In genomic region chr11:76253145-76253917, GRCm38 (mm10) we compare ENCODE assay signal across 8 mouse cellular contexts. TPM values are rescaled to one million over a fixed set of nuclear protein-coding genes. Genes with fewer than 3 reads are reported as not detected.
DNase-seq lines count a peak whose midpoint lies in the region; ATAC-seq and TF ChIP-seq lines count a peak whose summit lies in the region.

No protein-coding gene starts in this region.

- no peaks in the 10 kb centered on the region for H3K79me2 ChIP-seq in liver, adult 2 months (ENCODE audit: control insufficient read depth, insufficient read depth, low read length)

- H3K4me3 ChIP-seq in embryonic facial prominence, embryonic 15.5 days (replicated peaks) = no peak overlapping the region
- H3K4me3 ChIP-seq in heart, embryonic 12.5 days = no peak overlapping the region
- no peak overlapping the region for H3K4me3 ChIP-seq in kidney, embryonic 16.5 days (ENCODE audit: low read length)
- no peak overlapping the region for H3K4me3 ChIP-seq in liver, adult 2 months (ENCODE audit: insufficient read depth, low read depth, low read length)

- no peaks in the 10 kb centered on the region for H3K27me3 ChIP-seq in embryonic facial prominence, embryonic 15.5 days
- no peaks in the 10 kb centered on the region for H3K27me3 ChIP-seq in heart, embryonic 12.5 days (replicated peaks)
- no peaks in the 10 kb centered on the region for H3K27me3 ChIP-seq in kidney, embryonic 16.5 days (ENCODE audit: insufficient read depth, low read length)
- H3K27me3 ChIP-seq in liver, adult 2 months (ENCODE audit: control insufficient read depth, insufficient read depth, low read length) = no peaks in the 10 kb centered on the region
- no peaks in the 10 kb centered on the region for H3K27me3 ChIP-seq in splenic B cell, adult 2 months (ENCODE audit: control insufficient read depth, insufficient read depth, low read length, poor library complexity, severe bottlenecking)

- peaks cover 43% of the 10 kb centered on the region for H3K36me3 ChIP-seq in embryonic facial prominence, embryonic 15.5 days
- H3K36me3 ChIP-seq in heart, embryonic 12.5 days = peaks cover 49% of the 10 kb centered on the region
- peaks cover 33% of the 10 kb centered on the region for H3K36me3 ChIP-seq in kidney, embryonic 16.5 days (ENCODE audit: insufficient read depth, low read length)
- peaks cover 3% of the 10 kb centered on the region; the same call in 1 of the 2 replicates for H3K36me3 ChIP-seq in liver, adult 2 months (ENCODE audit: control insufficient read depth, insufficient read depth, low read length)
- H3K36me3 ChIP-seq in splenic B cell, adult 2 months (ENCODE audit: control insufficient read depth, insufficient read depth, low read length, poor library complexity, severe bottlenecking) = no peaks in the 10 kb centered on the region; the same call in 1 of the 2 replicates

- no peak overlapping the region for H3K9ac ChIP-seq in embryonic facial prominence, embryonic 15.5 days
- 0 out of 2 replicates have a peak overlapping the region, but pooled peaks have one; percentile 48 for H3K9ac ChIP-seq in heart, embryonic 12.5 days
- no peak overlapping the region for H3K9ac ChIP-seq in kidney, embryonic 16.5 days (replicated peaks; ENCODE audit: low read length)
- no peak overlapping the region for H3K9ac ChIP-seq in liver, adult 2 months (ENCODE audit: low read depth, low read length)

- peaks cover 50% of the 10 kb centered on the region for H3K4me1 ChIP-seq in embryonic facial prominence, embryonic 15.5 days
- 0 out of 2 replicates have a peak, but pooled peaks cover 2% of the 10 kb centered on the region for H3K4me1 ChIP-seq in heart, embryonic 12.5 days (replicated peaks)
- peaks cover 14% of the 10 kb centered on the region; the same call in 1 of the 2 replicates for H3K4me1 ChIP-seq in kidney, embryonic 16.5 days (ENCODE audit: insufficient read depth, low read length)
- no peaks in the 10 kb centered on the region for H3K4me1 ChIP-seq in liver, adult 2 months (ENCODE audit: control insufficient read depth, insufficient read depth, low read length)

- H3K4me2 ChIP-seq in embryonic facial prominence, embryonic 15.5 days (replicated peaks) = no peak overlapping the region
- no peak overlapping the region for H3K4me2 ChIP-seq in heart, embryonic 12.5 days
- no peak overlapping the region for H3K4me2 ChIP-seq in kidney, embryonic 16.5 days (replicated peaks; ENCODE audit: low read depth, low read length)

- WGBS in embryonic facial prominence, embryonic 15.5 days = 37% methylated on average over 5 of the region's 5 CpGs
- 44% methylated on average over 5 of the region's 5 CpGs for WGBS in heart, embryonic 12.5 days
- WGBS in kidney, embryonic 16.5 days = 52% methylated on average over 5 of the region's 5 CpGs
- 55% methylated on average over 5 of the region's 5 CpGs for WGBS in liver, adult 2 months

- H3K27ac ChIP-seq in embryonic facial prominence, embryonic 15.5 days (replicated peaks) = peak overlapping the region; percentile 72
- H3K27ac ChIP-seq in heart, embryonic 12.5 days (ENCODE audit: poor library complexity, severe bottlenecking) = no peak overlapping the region
- 0 out of 2 replicates have a peak overlapping the region, but pooled peaks have one; percentile 27 for H3K27ac ChIP-seq in kidney, embryonic 16.5 days (ENCODE audit: low read length)
- H3K27ac ChIP-seq in liver, adult 2 months (replicated peaks; ENCODE audit: insufficient read depth, low read depth, low read length) = no peak overlapping the region

- ATAC-seq in embryonic facial prominence, embryonic 15.5 days (ENCODE audit: insufficient number of reproducible peaks, low FRiP score, low TSS enrichment, low read depth) = peak; percentile 84
- ATAC-seq in heart, embryonic 12.5 days (ENCODE audit: insufficient number of reproducible peaks, low FRiP score) = peak; percentile 66; the same call in 1 of the 2 replicates
- peak; percentile 79 for ATAC-seq in kidney, embryonic 16.5 days (ENCODE audit: low FRiP score, low TSS enrichment)

- peak; percentile 91 for TF ChIP-seq CTCF in liver, adult 2 months (IDR thresholded peaks at IDR 0.05; ENCODE audit: low read depth, low read length)

- H3K9me3 ChIP-seq in embryonic facial prominence, embryonic 15.5 days (replicated peaks) = no peaks in the 10 kb centered on the region
- H3K9me3 ChIP-seq in heart, embryonic 12.5 days (replicated peaks) = no peaks in the 10 kb centered on the region
- no peaks in the 10 kb centered on the region for H3K9me3 ChIP-seq in kidney, embryonic 16.5 days (ENCODE audit: low read length)

- peak; percentile 79 for DNase-seq in A20 (ENCODE audit: low read depth, low spot score)
- peak; percentile 90 for DNase-seq in adrenal gland, postnatal 36 days
- peak; percentile 46 for DNase-seq in liver, adult 2 months (ENCODE audit: extremely low read depth, low read depth, low spot score)
- peak; percentile 68 to 80 for DNase-seq in natural killer cell, adult 2 months (ENCODE audit: low spot score in 2 of 2)
- DNase-seq in splenic B cell, adult 2 months (ENCODE audit: low read depth, low spot score) = peak; percentile 89

- TF ChIP-seq POLR2A in liver, adult 2 months (IDR thresholded peaks at IDR 0.05; ENCODE audit: extremely low read depth, insufficient read depth, low read length) = no peak

RNA-seq across cellular contexts. Expression of gene Glod4, which starts 9.8 kb away (rescaled TPM):
- total RNA-seq in adrenal gland, postnatal 36 days (2021) = 10 to 100 TPM; 85.0 to 87.2 TPM
- 111 and 126 TPM in 2 replicates for polyA plus RNA-seq in embryonic facial prominence, embryonic 15.5 days (2015; fragmentation: Nextera tagmentation; extraction: Ambion mirVana)
- polyA plus RNA-seq in heart, embryonic 12.5 days (2016; fragmentation: Nextera tagmentation; extraction: Ambion mirVana) = 111 TPM in 2 replicates
- 136 and 142 TPM in 2 replicates for polyA plus RNA-seq in kidney, embryonic 16.5 days (2015; fragmentation: Nextera tagmentation; extraction: Ambion mirVana)
- 45.0 and 56.1 TPM in 2 replicates for total RNA-seq in liver, adult 2 months (2014; rRNA removed)
- 9.3 and 9.8 TPM in 2 replicates for polyA plus RNA-seq in liver, adult 2 months (2012; rRNA removed)

RNA-seq across cellular contexts. Expression of gene Mrm3, which starts 9.8 kb away (rescaled TPM):
- 10 to 100 TPM; 18.8 to 21.4 TPM for total RNA-seq in adrenal gland, postnatal 36 days (2021)
- 23.8 and 24.3 TPM in 2 replicates for polyA plus RNA-seq in embryonic facial prominence, embryonic 15.5 days (2015; fragmentation: Nextera tagmentation; extraction: Ambion mirVana)
- polyA plus RNA-seq in heart, embryonic 12.5 days (2016; fragmentation: Nextera tagmentation; extraction: Ambion mirVana) = 20.4 and 24.2 TPM in 2 replicates
- polyA plus RNA-seq in kidney, embryonic 16.5 days (2015; fragmentation: Nextera tagmentation; extraction: Ambion mirVana) = 28.7 and 29.1 TPM in 2 replicates
- 7.9 and 10.1 TPM in 2 replicates for total RNA-seq in liver, adult 2 months (2014; rRNA removed)
- 7.1 and 7.8 TPM in 2 replicates for polyA plus RNA-seq in liver, adult 2 months (2012; rRNA removed)

RNA-seq across cellular contexts. Expression of gene Gemin4, which starts 35.9 kb away (rescaled TPM):
- total RNA-seq in adrenal gland, postnatal 36 days (2021) = 1 to 10 TPM; 8.0 to 8.9 TPM
- 26.3 and 30.1 TPM in 2 replicates for polyA plus RNA-seq in embryonic facial prominence, embryonic 15.5 days (2015; fragmentation: Nextera tagmentation; extraction: Ambion mirVana)
- polyA plus RNA-seq in heart, embryonic 12.5 days (2016; fragmentation: Nextera tagmentation; extraction: Ambion mirVana) = 19.0 and 25.7 TPM in 2 replicates
- 33.1 and 36.7 TPM in 2 replicates for polyA plus RNA-seq in kidney, embryonic 16.5 days (2015; fragmentation: Nextera tagmentation; extraction: Ambion mirVana)
- 0.65 and 3.3 TPM in 2 replicates for total RNA-seq in liver, adult 2 months (2014; rRNA removed)
- polyA plus RNA-seq in liver, adult 2 months (2012; rRNA removed) = 3.3 and 3.8 TPM in 2 replicates

RNA-seq across cellular contexts. Expression of gene Dbil5, which starts 35.9 kb away (rescaled TPM):
- total RNA-seq in adrenal gland, postnatal 36 days (2021) = not detected
- 1.3 and 2.3 TPM in 2 replicates for polyA plus RNA-seq in embryonic facial prominence, embryonic 15.5 days (2015; fragmentation: Nextera tagmentation; extraction: Ambion mirVana)
- 0.64 and 0.72 TPM in 2 replicates for polyA plus RNA-seq in heart, embryonic 12.5 days (2016; fragmentation: Nextera tagmentation; extraction: Ambion mirVana)
- polyA plus RNA-seq in kidney, embryonic 16.5 days (2015; fragmentation: Nextera tagmentation; extraction: Ambion mirVana) = 1.2 and 1.7 TPM in 2 replicates
- 0.46 and 0.54 TPM in 2 replicates for total RNA-seq in liver, adult 2 months (2014; rRNA removed)
- 0.19 and 0.46 TPM in 2 replicates for polyA plus RNA-seq in liver, adult 2 months (2012; rRNA removed)

Comparison
In these comparisons a context has a peak if more than half of its experiments do, and no peak if none do; other contexts are left out.
1. H3K27ac ChIP-seq: peak in embryonic facial prominence, embryonic 15.5 days (single experiment) and kidney, embryonic 16.5 days (single experiment); none in heart, embryonic 12.5 days (single experiment) and liver, adult 2 months (single experiment).
2. RNA of gene Glod4, which starts 9.8 kb away (polyA plus RNA-seq): 136 to 142 TPM in kidney, embryonic 16.5 days, 111 to 126 TPM in embryonic facial prominence, embryonic 15.5 days and 111 TPM in heart, embryonic 12.5 days; 9.3 to 9.8 TPM in liver, adult 2 months; every median in the first group is over 10 times any median in the second.
3. Peak in every context shown above with its lines, with median percentiles within 50 percentile points of each other: DNase-seq and ATAC-seq.